Mouse (Mus musculus): ENCODE data around the gene Prtn3. TPM values are rescaled to one million over a fixed set of nuclear protein-coding genes. Genes with fewer than 3 reads are reported as not detected.
"Not testable (repeated sequence)": the region's sequence is repeated elsewhere in the genome, so short reads cannot be mapped to it uniquely, and the experiment has no call there.

Gene Prtn3
- polyA plus RNA-seq, 1 experiment from 2014 or later = 12.2 TPM

GRCm38 (mm10) chr10:79884446-79884845 lies 10.2 kb downstream of the Prtn3 start:
- Histone ChIP-seq H3K9ac (no peak overlapping the region), H3K4me3 (no peak overlapping the region), H3K4me2 (no peak overlapping the region), H3K36me3 (replicated peaks) (no peaks in the 10 kb centered on the region), H3K4me1 (peaks cover 9% of the 10 kb centered on the region; the same call in 1 of the 2 replicates), H3K27me3 (replicated peaks) (peaks cover 17% of the 10 kb centered on the region), H3K27ac (no peak overlapping the region), H3K9me3 (no peaks in the 10 kb centered on the region)
- ATAC-seq (replicated peaks) = no peak
- 66% methylated on average over 4 of the region's 4 CpGs for WGBS

DNA sequence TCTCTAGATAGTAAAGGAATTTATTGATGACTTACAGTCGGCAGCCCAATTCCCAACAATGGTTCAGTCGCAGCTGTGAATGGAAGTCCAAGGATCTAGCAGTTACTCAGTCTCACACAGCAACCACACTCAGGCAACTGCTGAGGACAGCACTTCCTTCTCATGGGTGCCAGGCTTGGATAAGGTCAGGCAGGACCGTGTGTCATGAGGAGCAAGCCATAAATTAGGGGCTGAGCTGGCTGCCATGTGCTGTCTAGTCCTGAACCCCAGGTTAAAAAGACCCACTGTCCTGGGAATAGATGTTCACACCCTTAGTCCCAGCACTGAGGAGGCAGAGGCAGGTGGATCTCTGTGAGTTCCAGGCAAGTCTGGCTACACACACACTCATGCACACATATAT lies 10.7 kb downstream of the Prtn3 start:
- H3K9ac ChIP-seq; ATAC-seq (replicated peaks); H3K27ac ChIP-seq; H3K4me3 ChIP-seq; H3K36me3 ChIP-seq (replicated peaks); H3K4me1 ChIP-seq; H3K9me3 ChIP-seq; H3K4me2 ChIP-seq: not testable (repeated sequence)
- peaks cover 17% of the 10 kb centered on the region for H3K27me3 ChIP-seq (replicated peaks)
- WGBS = 82% methylated on average over 3 of the region's 3 CpGs

DNA sequence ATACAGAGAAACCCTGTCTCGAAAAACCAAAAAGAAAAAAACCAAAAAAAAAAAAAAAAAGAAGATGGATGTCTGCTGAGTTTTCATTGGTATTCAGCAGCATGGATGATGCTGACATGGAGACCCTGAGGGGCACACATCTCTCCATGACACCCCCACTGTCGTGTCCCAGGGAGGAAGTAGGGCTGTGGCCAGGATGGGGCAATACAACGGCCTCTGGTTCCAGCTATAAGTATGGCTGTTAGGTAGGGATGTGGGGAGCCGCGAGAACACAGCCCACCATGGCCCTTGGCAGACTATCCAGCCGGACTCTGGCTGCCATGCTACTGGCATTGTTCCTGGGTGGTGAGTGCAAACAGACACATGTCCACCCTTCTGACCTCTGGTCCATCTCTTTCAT lies 11.8 kb downstream of the Prtn3 start, which contains the start of gene Elane:
Elane (plus strand) TSS at position 194 of the 400 bp plus-strand sequence.
- no peaks in the 10 kb centered on the region for H3K36me3 ChIP-seq (replicated peaks)
- ATAC-seq (replicated peaks) = no peak
- H3K9me3 ChIP-seq = no peaks in the 10 kb centered on the region
- H3K27ac ChIP-seq = no peak within 1 kb of the TSS
- WGBS = 85% methylated on average over 6 of the region's 6 CpGs
- H3K27me3 ChIP-seq (replicated peaks) = peaks cover 12% of the 10 kb centered on the region; the same call in 1 of the 2 replicates
- H3K4me1 ChIP-seq = peaks cover 9% of the 10 kb centered on the region; the same call in 1 of the 2 replicates
- no peak within 1 kb of the TSS for H3K9ac ChIP-seq
- H3K4me3 ChIP-seq = no peak within 1 kb of the TSS
- no peak within 1 kb of the TSS for H3K4me2 ChIP-seq

- Histone ChIP-seq H3K36me3 (replicated peaks) (no peaks in the 10 kb centered on the region), H3K4me2 (no peak overlapping the region), H3K27ac (no peak overlapping the region), H3K9me3 (no peaks in the 10 kb centered on the region), H3K9ac (no peak overlapping the region), H3K27me3 (replicated peaks) (peaks cover 12% of the 10 kb centered on the region; the same call in 1 of the 2 replicates), H3K4me3 (no peak overlapping the region), H3K4me1 (peaks cover 9% of the 10 kb centered on the region; the same call in 1 of the 2 replicates)
- WGBS = 86% methylated on average over 8 of the region's 8 CpGs
- no peak for ATAC-seq (replicated peaks)
Observed at GRCm38 (mm10) chr10:79886611-79887010, 12.3 kb downstream of the Prtn3 start.

DNA sequence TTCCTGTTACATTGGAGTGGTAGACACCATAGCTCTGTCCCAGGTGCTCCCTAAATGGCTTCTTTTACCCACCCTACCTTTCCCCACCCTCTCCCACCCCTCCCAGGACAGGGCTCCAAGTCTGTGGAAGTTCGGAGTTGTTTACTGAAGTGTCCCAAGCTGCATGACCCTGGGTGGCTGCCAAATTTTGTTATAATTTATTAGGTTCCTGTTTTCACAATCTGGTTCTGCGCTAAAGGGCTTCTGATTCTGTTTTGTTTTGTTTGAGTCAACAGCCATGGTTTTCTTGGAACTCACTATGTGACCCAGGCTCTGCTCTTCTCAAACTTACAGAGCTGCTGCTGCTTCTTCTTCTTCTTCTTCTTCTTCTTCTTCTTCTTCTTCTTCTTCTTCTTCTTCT lies 15.1 kb downstream of the Prtn3 start:
- 89% methylated on average over 2 of the region's 2 CpGs for WGBS
- no peak for ATAC-seq (replicated peaks)
- no peaks in the 10 kb centered on the region for H3K4me1 ChIP-seq
- H3K36me3 ChIP-seq (replicated peaks) = no peaks in the 10 kb centered on the region
- H3K4me2 ChIP-seq = no peak overlapping the region
- H3K9me3 ChIP-seq = no peaks in the 10 kb centered on the region
- no peak overlapping the region for H3K27ac ChIP-seq
- H3K4me3 ChIP-seq = no peak overlapping the region
- H3K27me3 ChIP-seq (replicated peaks) = no peaks in the 10 kb centered on the region
- no peak overlapping the region for H3K9ac ChIP-seq

DNA sequence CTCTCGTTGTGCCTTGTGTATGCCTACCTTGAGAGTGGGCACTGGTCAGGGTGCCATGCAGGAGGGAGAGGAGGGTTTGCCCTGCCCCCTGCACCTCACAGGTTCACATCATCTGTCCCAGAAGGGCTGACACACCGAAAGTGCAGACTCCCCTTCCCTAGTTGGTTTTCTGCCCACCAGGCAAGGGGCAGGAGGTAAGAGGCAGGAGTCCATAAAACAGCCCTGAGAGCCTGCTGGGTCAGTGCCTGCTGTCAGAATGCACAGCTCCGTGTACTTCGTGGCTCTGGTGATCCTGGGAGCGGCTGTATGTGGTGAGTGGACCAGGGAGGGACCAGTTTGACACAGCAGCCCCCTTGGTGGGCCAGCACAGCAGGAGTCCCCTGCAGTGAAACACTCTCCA lies 16.4 kb downstream of the Prtn3 start, which contains the start of gene Cfd:
Cfd (plus strand) TSS at position 184 of the 400 bp plus-strand sequence.
- Histone ChIP-seq H3K9ac (no peak within 1 kb of the TSS), H3K4me2 (no peak within 1 kb of the TSS), H3K27me3 (replicated peaks) (no peaks in the 10 kb centered on the region), H3K9me3 (no peaks in the 10 kb centered on the region), H3K27ac (no peak within 1 kb of the TSS), H3K36me3 (replicated peaks) (0 out of 2 replicates have a peak, but pooled peaks cover 5% of the 10 kb centered on the region), H3K4me3 (no peak within 1 kb of the TSS), H3K4me1 (no peaks in the 10 kb centered on the region)
- 40% methylated on average over 5 of the region's 5 CpGs for WGBS
- no peak for ATAC-seq (replicated peaks)

GRCm38 (mm10) chr10:79892451-79893118 lies 18.3 kb downstream of the Prtn3 start:
- H3K27ac ChIP-seq; H3K4me2 ChIP-seq; H3K4me1 ChIP-seq; H3K9me3 ChIP-seq; H3K9ac ChIP-seq; H3K4me3 ChIP-seq; H3K27me3 ChIP-seq (replicated peaks): not testable (repeated sequence)
- WGBS = 46% methylated on average over 22 of the region's 22 CpGs
- ATAC-seq (replicated peaks) = peak; percentile 24
- 0 out of 2 replicates have a peak, but pooled peaks cover 11% of the 10 kb centered on the region for H3K36me3 ChIP-seq (replicated peaks)

DNA sequence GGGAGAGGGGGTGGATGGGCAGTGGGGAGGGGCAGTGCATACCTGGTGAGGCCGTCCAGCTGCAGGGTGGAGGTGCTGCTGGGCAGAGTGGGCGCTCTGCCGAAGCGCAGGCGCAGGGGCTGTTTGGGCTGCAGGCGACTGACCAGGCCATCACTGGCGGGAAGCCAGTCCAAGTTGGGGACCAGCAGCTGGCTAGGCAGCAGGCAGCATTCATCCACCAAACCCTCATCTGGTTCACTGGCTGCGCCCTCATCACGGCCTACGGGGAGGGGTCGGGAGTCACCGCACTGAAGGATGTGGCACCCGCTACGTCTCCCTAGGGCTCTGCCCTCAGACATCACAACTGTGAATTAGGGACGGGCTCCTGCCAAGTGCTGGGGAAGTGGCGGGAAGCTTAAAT lies 22.0 kb downstream of the Prtn3 start:
- H3K9me3 ChIP-seq = no peaks in the 10 kb centered on the region
- no peaks in the 10 kb centered on the region for H3K27me3 ChIP-seq (replicated peaks)
- no peak overlapping the region for H3K9ac ChIP-seq
- H3K4me1 ChIP-seq = peaks cover 9% of the 10 kb centered on the region; the same call in 1 of the 2 replicates
- H3K27ac ChIP-seq = no peak overlapping the region
- no peak for ATAC-seq (replicated peaks)
- H3K4me3 ChIP-seq = no peak overlapping the region
- H3K4me2 ChIP-seq = no peak overlapping the region
- 89% methylated on average over 16 of the region's 16 CpGs for WGBS
- 0 out of 2 replicates have a peak, but pooled peaks cover 11% of the 10 kb centered on the region for H3K36me3 ChIP-seq (replicated peaks)

- H3K4me1 ChIP-seq = peaks cover 9% of the 10 kb centered on the region; the same call in 1 of the 2 replicates
- no peak for ATAC-seq (replicated peaks)
- H3K9me3 ChIP-seq = no peaks in the 10 kb centered on the region
- no peak overlapping the region for H3K4me3 ChIP-seq
- H3K27me3 ChIP-seq (replicated peaks) = no peaks in the 10 kb centered on the region
- no peak overlapping the region for H3K4me2 ChIP-seq
- no peak overlapping the region for H3K27ac ChIP-seq
- H3K36me3 ChIP-seq (replicated peaks) = 0 out of 2 replicates have a peak, but pooled peaks cover 11% of the 10 kb centered on the region
- 92% methylated on average over 13 of the region's 13 CpGs for WGBS
- H3K9ac ChIP-seq = no peak overlapping the region
Observed at GRCm38 (mm10) chr10:79896814-79897213, 22.5 kb downstream of the Prtn3 start.

DNA sequence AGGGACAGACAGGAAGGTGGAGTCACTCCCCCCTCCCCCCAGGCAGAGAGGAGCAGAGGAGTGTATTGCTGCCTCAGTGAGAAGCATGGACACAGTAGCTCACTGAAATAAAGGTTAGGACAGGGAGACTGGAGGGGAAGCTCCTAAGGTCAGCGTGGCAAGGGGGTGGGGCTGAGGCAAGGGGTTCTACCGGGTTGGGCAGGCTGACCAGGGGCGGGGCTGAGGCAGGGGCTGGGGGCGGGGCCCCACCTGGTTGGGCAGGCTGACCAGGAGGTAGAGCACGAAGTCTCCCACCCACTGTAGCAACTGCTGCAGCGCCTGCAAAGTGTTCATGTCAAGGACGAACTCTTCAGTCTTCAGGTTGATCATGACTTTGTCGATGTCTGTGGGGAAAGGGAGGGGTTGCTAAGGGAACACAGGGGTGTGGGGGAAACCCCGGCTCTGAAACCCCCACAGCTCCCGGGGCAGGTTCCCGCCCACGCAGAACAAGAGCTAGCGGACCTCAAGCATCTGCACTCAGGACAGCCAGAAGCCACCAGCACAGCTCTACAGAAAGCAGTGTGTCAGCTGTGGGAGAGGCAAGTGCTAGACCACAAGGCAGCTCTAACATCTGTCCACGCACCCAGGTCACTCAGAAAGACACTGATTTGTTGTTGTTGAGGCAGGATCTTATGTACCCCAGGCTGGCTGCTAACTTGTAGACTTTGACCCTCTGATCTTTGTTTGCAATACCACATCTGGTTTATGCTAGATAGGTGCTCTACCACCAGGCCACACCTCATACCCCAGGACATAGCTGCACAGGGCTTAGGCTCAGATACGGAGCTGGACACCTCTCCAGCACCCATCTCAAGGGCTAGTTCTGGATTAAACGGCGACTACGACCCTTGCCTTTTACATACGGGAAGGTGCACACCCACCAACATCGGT lies 23.3 kb downstream of the Prtn3 start:
- H3K27ac ChIP-seq = no peak overlapping the region
- H3K9me3 ChIP-seq = no peaks in the 10 kb centered on the region
- no peak overlapping the region for H3K4me3 ChIP-seq
- H3K9ac ChIP-seq = no peak overlapping the region
- H3K36me3 ChIP-seq (replicated peaks) = 0 out of 2 replicates have a peak, but pooled peaks cover 11% of the 10 kb centered on the region
- no peak for ATAC-seq (replicated peaks)
- H3K4me2 ChIP-seq = no peak overlapping the region
- WGBS = 54% methylated on average over 20 of the region's 20 CpGs
- H3K27me3 ChIP-seq (replicated peaks) = no peaks in the 10 kb centered on the region
- peaks cover 9% of the 10 kb centered on the region; the same call in 1 of the 2 replicates for H3K4me1 ChIP-seq

- Histone ChIP-seq H3K36me3 (replicated peaks) (peaks cover 23% of the 10 kb centered on the region), H3K27me3 (replicated peaks) (no peaks in the 10 kb centered on the region), H3K4me1 (peaks cover 9% of the 10 kb centered on the region; the same call in 1 of the 2 replicates), H3K4me3 (no peak overlapping the region), H3K27ac (peak overlapping the region; percentile 30), H3K9me3 (no peaks in the 10 kb centered on the region), H3K9ac (0 out of 2 replicates have a peak overlapping the region, but pooled peaks have one; percentile 4), H3K4me2 (no peak overlapping the region)
- 5% methylated on average over 2 of the region's 2 CpGs for WGBS
- peak; percentile 57 for ATAC-seq (replicated peaks)
Observed at GRCm38 (mm10) chr10:79900951-79901410, 26.7 kb downstream of the Prtn3 start.

- Histone ChIP-seq H3K36me3 (replicated peaks) (peaks cover 17% of the 10 kb centered on the region), H3K9ac (no peak overlapping the region)
Observed at GRCm38 (mm10) chr10:79906712-79907111, 32.4 kb downstream of the Prtn3 start.

More at GRCm38 (mm10) chr10:79906712-79907111, 32.4 kb downstream of the Prtn3 start:
- Histone ChIP-seq H3K4me2 (no peak overlapping the region), H3K4me1 (peaks cover 14% of the 10 kb centered on the region), H3K4me3 (no peak overlapping the region), H3K27ac (no peak overlapping the region), H3K27me3 (replicated peaks) (no peaks in the 10 kb centered on the region), H3K9me3 (no peaks in the 10 kb centered on the region)
- no peak for ATAC-seq (replicated peaks)
- WGBS = 89% methylated on average over 9 of the region's 9 CpGs

All from midbrain, embryonic 15.5 days (tissue).